Mouse (Mus musculus) small intestine, adult 2 months (tissue): ENCODE data around the gene Vmn2r118. TPM values are rescaled to one million over a fixed set of nuclear protein-coding genes. Genes with fewer than 3 reads are reported as not detected.

ENCODE experiments used
- H3K27ac ChIP-seq: fragments of 200-500 bp; 2 replicates; pipeline ENCODE4 v1.5.1; 2012; ENCODE audit warnings: low read depth, low read length, control low read depth, inconsistent platforms; ENCODE audit not compliant: insufficient read depth
- H3K27me3 ChIP-seq: fragments of 200-500 bp; 2 replicates; pipeline ENCODE4 v1.6.1; 2012; ENCODE audit warnings: mild to moderate bottlenecking, moderate library complexity, low read length, inconsistent platforms; ENCODE audit not compliant: control insufficient read depth, insufficient read depth
- H3K36me3 ChIP-seq: fragments of 200-500 bp; 2 replicates; pipeline ENCODE4 v1.6.1; 2012; ENCODE audit warnings: mild to moderate bottlenecking, low read length, control low read depth, inconsistent platforms; ENCODE audit not compliant: control insufficient read depth, insufficient read depth
- H3K4me1 ChIP-seq: fragments of 200-500 bp; 2 replicates; pipeline ENCODE4 v1.6.1; 2012; ENCODE audit warnings: low read length, inconsistent platforms, mixed read lengths; ENCODE audit not compliant: control insufficient read depth, insufficient read depth, insufficient read length
- H3K4me3 ChIP-seq: fragments of 200-500 bp; 2 replicates; pipeline ENCODE4 v1.5.1; 2012; ENCODE audit warnings: low read depth, mild to moderate bottlenecking, control low read depth, inconsistent platforms, low read length, moderate library complexity
- CTCF ChIP-seq: fragments of 200-500 bp; IDR thresholded peaks from 2 replicates; pipeline ENCODE4 v1.5.1; 2012; ENCODE audit warnings: low read depth, mild to moderate bottlenecking, control low read depth, inconsistent platforms, low read length, moderate library complexity, mixed read lengths; ENCODE audit not compliant: insufficient replicate concordance, insufficient read length; ENCODE audit errors: extremely low read depth
- POLR2A ChIP-seq: fragments of 200-500 bp; IDR thresholded peaks from 2 replicates; pipeline ENCODE4 v1.6.1; 2012; ENCODE audit warnings: low read depth, mild to moderate bottlenecking, control low read depth, inconsistent platforms, low read length, moderate library complexity
- WGBS: fragments of 180-500 bp; shearing (Covaris S2); methylation state at CpG from one replicate; pipeline ENCODE4 v1.1.7; 2018; 5-methylcytosine and 5-hydroxymethylcytosine counted together
- polyA plus RNA-seq: library from polyadenylated mRNA; depleted of rRNA; stranded (reverse); fragments of >200 nt; gene quantifications from 2 replicates; pipeline ENCODE4 v1.2.3, GENCODE M21; 2012; rRNA removed

Gene Vmn2r118
- polyA plus RNA-seq = not detected in 2 replicates

GRCm38 (mm10) chr17:55625092-55625491 is at the start of gene Vmn2r118:
Gene Vmn2r118, minus strand, starts transcription at chr17:55625192.
- Histone ChIP-seq H3K27ac (no peak within 1 kb of the TSS), H3K4me1 (no peaks in the 10 kb centered on the region), H3K4me3 (no peak within 1 kb of the TSS), H3K36me3 (no peaks in the 10 kb centered on the region), H3K27me3 (no peaks in the 10 kb centered on the region)
- WGBS = 84% methylated on average over 3 of the region's 3 CpGs
- TF ChIP-seq CTCF (no peak), POLR2A (no peak)

- peaks cover 12% of the 10 kb centered on the region for H3K36me3 ChIP-seq
- no peaks in the 10 kb centered on the region for H3K27me3 ChIP-seq
- no peaks in the 10 kb centered on the region for H3K4me1 ChIP-seq
- TF ChIP-seq CTCF (no peak), POLR2A (no peak)
- no peak overlapping the region for H3K4me3 ChIP-seq
- 80% methylated on average over 2 of the region's 2 CpGs for WGBS
- no peak overlapping the region for H3K27ac ChIP-seq
Observed at GRCm38 (mm10) chr17:55661099-55661498, 36.1 kb upstream of the Vmn2r118 start.

GRCm38 (mm10) chr17:55590838-55591237 is 34.2 kb downstream of the Vmn2r118 start:
- no peaks in the 10 kb centered on the region for H3K36me3 ChIP-seq
- H3K4me1 ChIP-seq = no peaks in the 10 kb centered on the region
- no peak overlapping the region for H3K4me3 ChIP-seq
- no peak for TF ChIP-seq CTCF
- no peaks in the 10 kb centered on the region for H3K27me3 ChIP-seq
- H3K27ac ChIP-seq = no peak overlapping the region
- 16% methylated on average over 1 of the region's 1 CpGs for WGBS

- no peak for TF ChIP-seq POLR2A
- TF ChIP-seq CTCF = no peak
- Histone ChIP-seq H3K27ac (no peak overlapping the region), H3K27me3 (no peaks in the 10 kb centered on the region), H3K36me3 (no peaks in the 10 kb centered on the region), H3K4me1 (no peaks in the 10 kb centered on the region), H3K4me3 (no peak overlapping the region)
- 62% methylated on average over 2 of the region's 2 CpGs for WGBS
Observed at GRCm38 (mm10) chr17:55561774-55562173, 63.2 kb downstream of the Vmn2r118 start.

- TF ChIP-seq CTCF (no peak), POLR2A (no peak)
- Histone ChIP-seq H3K4me1 (no peaks in the 10 kb centered on the region), H3K27me3 (no peaks in the 10 kb centered on the region), H3K4me3 (no peak overlapping the region), H3K36me3 (no peaks in the 10 kb centered on the region), H3K27ac (no peak overlapping the region)
- WGBS = 75% methylated on average over 1 of the region's 1 CpGs
Observed at GRCm38 (mm10) chr17:55548476-55548875, 76.5 kb downstream of the Vmn2r118 start.

Other genes with a start within 250 kb of the Vmn2r118 start
- 0.03 and 0.17 TPM in 2 replicates for gene St6gal2, start 179.8 kb downstream of the Vmn2r118 start, polyA plus RNA-seq
- 0.20 and 0.62 TPM in 2 replicates for gene Pot1b, start 87.4 kb upstream of the Vmn2r118 start, polyA plus RNA-seq
- 0.48 and 0.52 TPM in 2 replicates for gene Adgre4, start 124.8 kb upstream of the Vmn2r118 start, polyA plus RNA-seq